Mouse (Mus musculus) liver, embryonic 14.5 days (tissue): ENCODE measurements around the gene Tbx5. TPM values are rescaled to one million over a fixed set of nuclear protein-coding genes. Genes with fewer than 3 reads are reported as not detected.
A peak's percentile ranks its signal among the peaks of the same experiment; 100 is the strongest.

ENCODE experiments used
- ATAC-seq: fragments of 200-750 bp; cut with Nextera tagmentation; 2 replicates; pipeline ENCODE4 v1.8.0; 2017; ENCODE audit warnings: moderate number of reproducible peaks, mild to moderate bottlenecking, moderate library complexity; ENCODE audit not compliant: insufficient read depth
- DNase-seq, 3 experiments: peaks; one replicate each; pipeline ENCODE4 v3.0.0-alpha.2; 2012 to 2013; ENCODE audit warnings: low read depth in 3 of 3, low spot score in 3 of 3
- H3K27ac ChIP-seq: fragments of 300-500 bp; sonication (generic); 2 replicates; pipeline ENCODE4 v1.5.1; 2014; ENCODE audit warnings: moderate library complexity, mild to moderate bottlenecking, control low read depth, inconsistent platforms
- H3K27me3 ChIP-seq: fragments of 300-500 bp; sonication (generic); 2 replicates; pipeline ENCODE4 v1.6.1; 2014; ENCODE audit warnings: mild to moderate bottlenecking, low read length, moderate library complexity; ENCODE audit not compliant: control insufficient read depth, insufficient read depth
- H3K36me3 ChIP-seq: fragments of 300-500 bp; sonication (generic); replicated peaks from 2 replicates; pipeline ENCODE4 v1.6.1; 2014; ENCODE audit warnings: low read depth; ENCODE audit not compliant: control insufficient read depth, insufficient read depth
- H3K4me1 ChIP-seq, 2 experiments: fragments of 200-500 bp in 1 of 2; fragments of 300-500 bp in 1 of 2; sonication (generic) in 1 of 2; replicated peaks; 2 replicates each; pipeline ENCODE4 v1.6.1; 2012 to 2014; ENCODE audit warnings: antibody characterized with exemption in 1 of 2, inconsistent platforms in 1 of 2, low read length in 1 of 2; ENCODE audit not compliant: control insufficient read depth in 2 of 2, insufficient read depth in 2 of 2
- H3K4me2 ChIP-seq: fragments of 300-500 bp; sonication (generic); 2 replicates; pipeline ENCODE4 v1.6.1; 2014; ENCODE audit warnings: low read depth, mild to moderate bottlenecking, control low read depth, moderate library complexity
- H3K4me3 ChIP-seq, 2 experiments: fragments of 200-500 bp in 1 of 2; fragments of 300-500 bp in 1 of 2; sonication (generic) in 1 of 2; 2 replicates each; pipeline ENCODE4 v1.5.1; 2012 to 2014; ENCODE audit warnings: low read depth in 2 of 2, low read length in 2 of 2, mild to moderate bottlenecking in 2 of 2, control low read depth in 1 of 2, inconsistent platforms in 1 of 2, moderate library complexity in 1 of 2; ENCODE audit not compliant: insufficient read depth in 1 of 2
- H3K9ac ChIP-seq: fragments of 300-500 bp; sonication (generic); replicated peaks from 2 replicates; pipeline ENCODE4 v1.6.1; 2014; ENCODE audit warnings: mild to moderate bottlenecking, control low read depth, moderate library complexity
- H3K9me3 ChIP-seq: fragments of 300-500 bp; sonication (generic); 2 replicates; pipeline ENCODE4 v1.6.1; 2016; ENCODE audit warnings: low read length, mixed read lengths; ENCODE audit not compliant: control insufficient read depth
- CTCF ChIP-seq: IDR thresholded peaks from 2 replicates; pipeline ENCODE4 v1.5.1; 2016; ENCODE audit warnings: antibody characterized with exemption, low read depth, control low read depth
- EP300 ChIP-seq: IDR thresholded peaks from 2 replicates; pipeline ENCODE4 v1.6.1; 2016; ENCODE audit warnings: antibody characterized with exemption, low read depth
- WGBS: fragments of 180-500 bp; shearing (Covaris S2); extraction: QIAGEN DNeasy Blood & Tissue Kit; methylation state at CpG from one replicate; pipeline ENCODE4 v1.1.7; 2014; ENCODE audit not compliant: insufficient replicate concordance; 5-methylcytosine and 5-hydroxymethylcytosine counted together
- polyA plus RNA-seq, 2 experiments: library from polyadenylated mRNA; depleted of rRNA in 1 of 2; stranded (reverse) in 1 of 2; unstranded in 1 of 2; fragments of >200 nt; fragmentation: Nextera tagmentation in 1 of 2; extraction: Ambion mirVana in 1 of 2; gene quantifications; 2 replicates each; pipeline versions ENCODE4 v1.2.1 to v1.2.3; 2012 to 2014

Tbx5 gene
- polyA plus RNA-seq, 2 experiments, result 0.01 to 0.03 TPM

DNA sequence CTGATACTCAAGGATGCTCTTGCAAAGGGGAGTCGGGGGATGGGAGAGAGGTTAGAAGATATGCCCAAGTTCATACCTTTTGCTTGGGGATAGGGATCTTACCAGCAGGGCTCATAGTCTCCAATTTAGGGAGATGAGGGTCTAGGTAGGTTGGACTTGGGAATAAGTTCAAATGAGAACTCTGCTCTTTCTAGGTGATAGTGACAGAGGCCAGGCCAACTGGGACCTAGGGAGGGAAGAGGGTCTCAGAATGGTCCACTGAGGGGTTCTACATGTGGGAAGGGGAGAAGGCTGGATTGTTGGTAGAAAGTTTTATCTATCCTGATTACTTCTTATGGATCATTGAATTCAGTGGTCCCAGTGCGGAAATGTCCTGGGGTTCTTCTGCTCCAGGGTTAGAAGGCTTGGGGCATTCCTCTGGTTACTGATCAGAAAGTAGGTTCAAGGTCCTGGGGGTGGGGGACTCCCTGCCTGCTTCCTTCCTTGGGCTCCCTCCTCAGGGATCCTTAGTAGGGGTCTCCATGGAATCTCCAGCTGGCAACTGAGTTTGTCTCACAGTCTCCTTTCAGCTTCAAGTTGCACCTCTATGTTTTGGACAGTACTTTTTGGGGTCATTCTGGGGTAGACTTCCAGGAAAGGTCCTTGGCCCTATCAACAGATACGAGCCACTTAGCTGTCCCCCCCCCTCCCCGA, 10.4 kb downstream of the Tbx5 start:
- H3K4me1 ChIP-seq, result no peaks in the 10 kb centered on the region
- 10% methylated on average over 4 of the region's 4 CpGs for WGBS
- no peak overlapping the region for H3K27ac ChIP-seq
- no peak for DNase-seq
- no peaks in the 10 kb centered on the region for H3K36me3 ChIP-seq
- no peaks in the 10 kb centered on the region for H3K9me3 ChIP-seq
- no peak overlapping the region for H3K4me2 ChIP-seq
- H3K9ac ChIP-seq, result no peak overlapping the region
- peaks cover 81% of the 10 kb centered on the region for H3K27me3 ChIP-seq
- TF ChIP-seq EP300 (no peak), CTCF (no peak)
- ATAC-seq, result no peak
- H3K4me3 ChIP-seq, result no peak overlapping the region

DNA sequence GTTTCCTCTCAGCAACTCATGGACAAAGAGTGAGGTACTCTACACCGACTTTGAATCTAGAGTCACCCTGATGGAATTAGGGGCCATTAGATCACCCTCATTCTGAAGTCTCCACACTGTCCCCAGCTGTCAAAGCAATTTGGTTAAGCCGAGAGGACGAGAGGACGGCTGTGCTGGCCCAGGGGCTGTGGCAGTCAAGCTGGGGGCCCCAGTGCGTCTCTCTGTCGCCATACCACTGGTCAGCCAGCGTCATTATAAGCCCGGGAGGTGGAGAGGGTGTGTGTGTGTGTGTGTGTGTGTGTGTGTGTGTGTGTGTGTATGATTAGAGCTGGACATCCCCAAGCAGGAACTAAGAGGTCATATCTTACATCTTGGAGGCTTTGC, 10.9 kb downstream of the Tbx5 start:
- H3K9ac ChIP-seq, result no peak overlapping the region
- H3K9me3 ChIP-seq, result no peaks in the 10 kb centered on the region
- no peak overlapping the region for H3K4me3 ChIP-seq
- H3K4me1 ChIP-seq, result no peaks in the 10 kb centered on the region
- no peak overlapping the region for H3K4me2 ChIP-seq
- peaks cover 76% of the 10 kb centered on the region for H3K27me3 ChIP-seq
- WGBS, result 2% methylated on average over 8 of the region's 8 CpGs
- TF ChIP-seq EP300, result no peak
- TF ChIP-seq CTCF, result no peak
- ATAC-seq (no peak), DNase-seq (no peak)
- no peaks in the 10 kb centered on the region for H3K36me3 ChIP-seq
- no peak overlapping the region for H3K27ac ChIP-seq

DNA sequence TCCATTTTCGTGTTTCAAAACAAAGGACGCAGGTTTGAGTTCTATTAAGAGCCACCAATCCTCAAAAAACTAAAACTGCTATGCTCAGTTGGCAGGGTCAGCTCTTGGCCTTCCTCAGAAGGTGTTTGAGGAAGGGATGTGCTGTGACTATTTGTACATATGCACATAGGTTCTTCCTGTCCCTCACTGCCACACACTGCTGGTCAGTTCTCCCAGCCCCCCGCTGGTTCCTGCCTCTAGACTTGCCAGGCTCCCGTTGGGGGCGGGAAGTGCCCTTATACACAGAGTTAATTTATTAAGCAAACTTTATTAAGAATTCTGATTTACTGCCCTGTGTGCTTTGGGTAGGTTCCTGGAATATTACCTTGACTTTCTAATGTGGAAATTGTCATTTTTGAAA, 11.9 kb downstream of the Tbx5 start:
- H3K27me3 ChIP-seq, result peaks cover 66% of the 10 kb centered on the region
- no peak for ATAC-seq
- no peaks in the 10 kb centered on the region for H3K9me3 ChIP-seq
- TF ChIP-seq CTCF, result no peak
- no peak overlapping the region for H3K4me3 ChIP-seq
- no peak for DNase-seq
- H3K4me2 ChIP-seq, result no peak overlapping the region
- no peaks in the 10 kb centered on the region for H3K36me3 ChIP-seq
- H3K27ac ChIP-seq, result no peak overlapping the region
- no peaks in the 10 kb centered on the region for H3K4me1 ChIP-seq
- WGBS, result 3% methylated on average over 5 of the region's 5 CpGs
- H3K9ac ChIP-seq, result no peak overlapping the region

DNA sequence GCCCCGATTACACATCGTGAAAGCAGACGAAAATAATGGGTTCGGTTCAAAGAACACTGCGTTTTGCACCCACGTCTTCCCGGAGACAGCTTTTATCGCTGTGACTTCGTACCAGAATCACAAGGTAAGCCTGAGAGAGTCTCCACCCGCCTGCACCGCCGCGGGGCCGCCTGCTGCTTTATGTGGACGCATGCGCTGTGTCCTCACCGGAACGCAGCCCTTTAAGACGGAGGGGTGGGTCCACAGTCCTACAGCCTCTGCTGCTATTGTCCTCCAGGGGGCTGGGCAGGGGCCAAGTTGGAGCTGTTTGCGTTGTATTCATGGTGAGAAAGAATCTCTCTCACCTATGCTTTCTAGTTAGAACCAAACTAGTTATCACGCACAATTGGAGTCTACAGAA, 12.5 kb downstream of the Tbx5 start:
- peaks cover 59% of the 10 kb centered on the region for H3K27me3 ChIP-seq
- 2% methylated on average over 21 of the region's 21 CpGs for WGBS
- no peak for ATAC-seq
- no peaks in the 10 kb centered on the region for H3K36me3 ChIP-seq
- H3K4me2 ChIP-seq, result no peak overlapping the region
- no peaks in the 10 kb centered on the region for H3K4me1 ChIP-seq
- no peak for DNase-seq
- no peak overlapping the region for H3K27ac ChIP-seq
- TF ChIP-seq CTCF (0 out of 2 replicates have a peak, but pooled peaks have one; percentile 2), EP300 (no peak)
- no peak overlapping the region for H3K9ac ChIP-seq
- H3K9me3 ChIP-seq, result no peaks in the 10 kb centered on the region
- H3K4me3 ChIP-seq, result no peak overlapping the region

DNA sequence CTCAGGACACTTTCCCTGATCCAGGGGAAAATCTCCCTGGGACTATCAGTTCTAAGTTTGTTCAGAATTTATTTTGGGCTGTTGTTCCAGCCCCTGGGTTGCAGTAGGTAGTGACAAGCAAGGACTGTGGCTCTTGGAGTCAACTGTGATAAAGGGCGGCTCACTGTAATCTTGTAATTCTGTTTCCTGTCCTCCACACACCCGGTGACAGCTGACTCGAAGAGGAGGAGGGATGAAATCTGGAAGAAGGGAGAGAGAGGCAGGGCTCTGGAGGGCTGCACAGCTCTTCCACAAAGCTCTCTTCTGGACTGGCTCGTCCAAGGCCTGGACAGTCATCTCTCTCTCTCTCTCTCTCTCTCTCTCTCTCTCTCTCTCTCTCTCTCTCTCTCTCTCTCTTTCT, 24.6 kb downstream of the Tbx5 start:
- 15% methylated on average over 4 of the region's 4 CpGs for WGBS
- H3K27ac ChIP-seq, result no peak overlapping the region
- no peaks in the 10 kb centered on the region for H3K36me3 ChIP-seq
- H3K9me3 ChIP-seq, result no peaks in the 10 kb centered on the region
- no peak overlapping the region for H3K4me3 ChIP-seq
- H3K27me3 ChIP-seq, result no peaks in the 10 kb centered on the region
- H3K9ac ChIP-seq, result no peak overlapping the region
- no peak for TF ChIP-seq CTCF
- DNase-seq (no peak), ATAC-seq (no peak)
- no peak overlapping the region for H3K4me2 ChIP-seq
- H3K4me1 ChIP-seq, result no peaks in the 10 kb centered on the region
